Mouse (Mus musculus): Measurements from ENCODE around the gene Mta1.
A peak's percentile ranks its signal among the peaks of the same experiment; 100 is the strongest.

DNA sequence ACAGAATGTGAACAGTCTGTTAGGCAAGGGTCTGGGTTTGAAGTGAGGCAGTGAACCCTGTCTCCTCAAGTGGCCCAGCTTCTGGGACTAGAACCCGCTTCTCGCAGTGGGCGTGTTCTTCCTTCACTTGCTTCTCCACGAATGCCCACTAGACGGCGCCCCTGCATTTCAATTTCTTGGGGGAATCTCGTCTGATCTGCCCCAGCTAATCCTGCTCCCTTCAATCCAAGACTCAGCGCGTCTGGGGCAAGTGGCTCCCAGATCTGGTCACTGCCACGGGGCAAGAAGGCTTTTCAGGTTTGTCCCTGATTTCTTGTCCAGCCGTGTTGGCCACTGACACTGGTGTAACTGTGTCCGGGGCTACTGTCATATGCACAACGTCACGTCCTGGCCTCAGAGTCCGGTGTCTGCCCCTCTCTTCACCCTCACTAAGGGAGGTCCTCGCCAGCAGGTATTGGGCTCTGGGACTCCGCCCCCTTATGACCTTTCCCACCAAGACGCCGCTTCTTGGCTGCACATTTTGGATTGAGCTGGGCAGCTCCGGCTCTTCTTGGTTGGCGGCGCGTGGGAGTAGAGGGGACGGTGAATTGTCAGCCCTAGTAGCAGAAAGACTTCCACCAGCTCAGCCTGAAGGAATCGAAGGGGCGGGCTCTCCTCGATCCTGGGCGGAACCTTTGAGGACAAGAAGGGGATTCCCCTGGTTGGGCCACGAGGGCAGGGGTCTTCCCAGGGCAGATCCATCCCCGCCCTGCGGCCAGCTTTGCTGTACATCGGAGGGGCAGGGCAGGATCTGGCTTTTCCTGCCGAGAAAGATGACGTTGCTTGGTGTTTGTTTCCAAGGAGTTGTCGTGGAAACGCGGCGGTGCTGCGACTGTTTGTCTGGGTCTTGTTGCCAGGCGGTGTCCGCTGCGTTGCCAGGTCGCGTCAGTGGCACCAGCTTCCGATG, 48.3 kb downstream of the Mta1 start, which contains the start of gene Crip1:
- TF ChIP-seq CTCF (IDR thresholded peaks at IDR 0.05; ENCODE audit: low read depth, low read length) = peak; percentile 98
- no peak for TF ChIP-seq POLR2AphosphoS5 (IDR thresholded peaks at IDR 0.05; ENCODE audit: insufficient replicate concordance, low read depth, low read length)
- TF ChIP-seq TAL1 (conservative IDR thresholded peaks at IDR 0.05; ENCODE audit: low read depth, low read length) = no peak
- TF ChIP-seq GATA1 (IDR thresholded peaks at IDR 0.05; ENCODE audit: borderline replicate concordance, low read length) = no peak
